Mouse (Mus musculus) urinary bladder, postnatal 14 days (tissue): ENCODE data around the gene Olfr1336.
"Not testable (repeated sequence)": the region's sequence is repeated elsewhere in the genome, so short reads cannot be mapped to it uniquely, and the experiment has no call there.

Source experiments
- DNase-seq: peaks from one replicate; pipeline ENCODE4 v3.0.0; 2021; ENCODE audit warnings: low spot score

The Olfr1336 gene

GRCm38 (mm10) chr7:6455868-6456267 lies at the start of gene Olfr1336:
Gene Olfr1336, plus strand, starts transcription at chr7:6456168.
- DNase-seq, result no peak

GRCm38 (mm10) chr7:6410043-6410442 lies 45.9 kb upstream of the Olfr1336 start, which contains the start of gene Gm20715:
Gene Gm20715, plus strand, starts transcription at chr7:6410277.
- DNase-seq, result peak; percentile 97

DNA sequence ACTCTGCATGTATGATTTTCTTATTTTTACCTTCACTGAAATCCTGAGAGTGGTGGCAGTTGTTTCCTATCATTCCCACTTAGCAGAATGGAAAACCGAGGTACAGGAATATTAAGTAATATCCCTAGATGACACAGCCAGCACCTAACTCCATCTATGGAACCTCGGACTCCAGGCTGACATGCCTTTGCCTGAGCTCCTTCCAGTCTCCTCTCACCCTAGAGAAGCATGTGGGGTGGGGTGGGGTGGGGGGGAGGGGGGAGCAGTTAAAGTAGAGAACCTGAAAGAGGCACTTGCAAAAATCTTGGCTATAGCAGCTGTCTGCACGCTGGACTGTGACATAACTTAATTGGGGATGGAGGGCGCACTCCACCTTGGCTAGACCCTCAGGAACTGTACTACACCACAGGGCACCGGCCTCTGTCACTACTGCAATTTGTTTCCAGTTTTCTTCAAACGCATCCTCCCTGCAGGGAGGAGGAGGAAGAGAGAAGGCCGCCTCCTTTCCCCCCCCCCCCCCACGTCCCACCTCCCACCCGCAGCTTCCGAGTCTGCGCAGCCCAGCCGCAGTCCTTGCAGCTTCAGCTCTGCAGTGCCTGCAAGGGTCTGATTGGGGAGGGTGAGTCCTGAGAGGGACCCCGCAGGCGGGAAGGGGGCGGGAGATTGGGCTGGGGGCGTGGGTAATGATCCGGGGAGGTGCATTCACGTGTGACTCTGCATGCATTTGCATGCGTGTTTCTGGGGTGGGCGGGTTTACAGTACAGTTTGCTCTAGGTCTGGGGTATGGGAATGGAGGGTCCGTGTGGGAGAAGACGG lies 41.1 kb upstream of the Olfr1336 start:
- DNase-seq, result no peak

GRCm38 (mm10) chr7:6415442-6415787 lies 40.6 kb upstream of the Olfr1336 start:
- no peak for DNase-seq

- DNase-seq, result no peak
Measured at GRCm38 (mm10) chr7:6419894-6420293, 36.1 kb upstream of the Olfr1336 start.

DNA sequence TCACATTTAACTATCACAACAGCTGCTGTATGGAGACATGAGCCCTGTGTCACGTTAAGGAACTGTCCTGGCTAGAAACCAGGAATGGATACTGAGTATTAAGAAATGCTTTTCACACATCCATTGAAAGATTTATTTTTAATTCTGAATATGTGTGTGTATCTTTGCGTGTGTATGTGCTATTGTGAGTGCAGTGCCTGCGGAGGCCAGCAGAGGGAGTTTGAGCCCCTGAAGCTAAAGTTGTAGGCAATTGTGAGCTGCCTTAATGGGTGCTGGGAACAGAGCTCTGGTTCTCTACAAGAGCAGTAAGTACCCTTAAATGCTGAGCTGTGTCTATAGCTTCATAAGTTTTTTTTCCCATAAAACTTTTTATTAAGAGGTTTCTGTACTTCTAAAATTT lies 26.6 kb upstream of the Olfr1336 start:
- DNase-seq, result no peak

DNA sequence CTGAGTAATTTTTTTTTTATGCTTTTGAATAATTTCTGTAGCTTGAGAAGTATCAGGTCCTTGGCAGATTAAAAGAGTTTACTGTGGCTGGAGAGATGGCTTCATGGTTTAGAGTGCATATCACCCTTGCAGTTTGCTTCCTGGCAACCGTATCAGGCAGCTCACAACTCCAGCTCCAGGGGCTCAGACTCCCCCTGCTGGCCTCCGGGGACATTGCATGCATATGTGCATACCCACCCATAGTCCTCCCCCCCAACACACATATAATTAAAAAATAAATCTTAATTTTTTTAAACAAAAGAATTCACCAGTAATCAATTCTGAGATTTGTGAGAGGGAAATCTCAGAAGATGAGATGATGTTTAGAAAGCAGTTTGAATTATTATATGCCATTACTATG lies 25.6 kb upstream of the Olfr1336 start:
- DNase-seq, result no peak

DNA sequence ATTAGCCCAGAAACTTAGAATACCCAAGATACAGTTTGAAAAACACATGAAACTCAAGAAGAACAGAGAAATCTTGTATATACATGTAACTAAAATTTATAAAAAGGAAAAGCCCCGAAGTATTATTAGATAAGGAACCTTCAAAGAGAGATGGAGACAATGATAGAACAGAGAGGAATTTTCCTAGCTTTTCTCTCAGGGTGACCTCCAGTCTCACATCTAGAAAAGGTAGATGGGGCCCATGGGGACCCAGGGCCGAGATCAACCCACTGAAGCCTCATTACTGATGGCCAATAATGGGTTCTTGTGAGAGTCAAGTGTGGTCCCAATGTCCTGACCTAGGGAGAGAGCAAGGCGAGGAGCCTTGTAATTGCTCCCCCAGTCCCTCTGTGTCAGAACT lies 17.6 kb upstream of the Olfr1336 start, which contains the start of gene Olfr1344:
Gene Olfr1344, plus strand, starts transcription at position 301 of the 400 bp plus-strand sequence.
- no peak for DNase-seq

DNA sequence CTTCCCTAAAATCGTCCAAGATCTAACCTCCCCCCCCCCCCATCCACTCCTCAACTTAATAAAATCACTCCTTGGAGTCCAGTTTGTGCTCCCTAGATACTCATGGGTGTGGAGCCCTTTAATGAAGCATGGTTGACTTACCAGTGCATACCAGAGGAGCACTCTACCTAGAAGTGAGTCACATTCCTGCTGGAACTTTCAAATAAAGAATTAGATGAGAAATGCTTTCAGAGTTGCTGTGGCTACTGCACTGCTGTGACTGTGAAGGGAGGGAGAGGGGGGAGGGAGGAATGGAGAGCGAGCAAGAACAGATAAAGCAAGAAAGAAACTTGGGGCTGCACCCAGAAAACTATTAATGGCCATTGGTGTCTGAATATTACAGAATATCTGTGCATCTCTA lies 14.8 kb upstream of the Olfr1336 start:
- DNase-seq, result no peak

GRCm38 (mm10) chr7:6447771-6448170 lies 8.2 kb upstream of the Olfr1336 start:
- DNase-seq, result no peak

- DNase-seq, result no peak
Measured at GRCm38 (mm10) chr7:6456399-6456798, 431 bp downstream of the Olfr1336 start.

- no peak for DNase-seq
Measured at GRCm38 (mm10) chr7:6466951-6467350, 11.0 kb downstream of the Olfr1336 start, which contains the start of gene Olfr1346. Gene Olfr1346, plus strand, starts transcription at chr7:6467101.

- DNase-seq, result not testable (repeated sequence)
Measured at GRCm38 (mm10) chr7:6477633-6478032, 21.7 kb downstream of the Olfr1336 start.

- no peak for DNase-seq
Measured at GRCm38 (mm10) chr7:6486841-6487240, 30.9 kb downstream of the Olfr1336 start, which contains the start of gene Olfr5. Gene Olfr5, minus strand, starts transcription at chr7:6486941.

GRCm38 (mm10) chr7:6499655-6500054 lies 43.7 kb downstream of the Olfr1336 start, which contains the start of gene Olfr1347:
Gene Olfr1347, minus strand, starts transcription at chr7:6499755.
- no peak for DNase-seq

- DNase-seq, result no peak
Measured at GRCm38 (mm10) chr7:6508648-6509047, 52.7 kb downstream of the Olfr1336 start, which contains the start of gene Olfr1348. Gene Olfr1348, minus strand, starts transcription at chr7:6508748.
